Mouse (Mus musculus) hindbrain, embryonic 14.5 days (tissue): ENCODE data around the gene Cep97. TPM values are rescaled to one million over a fixed set of nuclear protein-coding genes. Genes with fewer than 3 reads are reported as not detected.

Source experiments
- ATAC-seq: fragments of 200-750 bp; cut with Nextera tagmentation; 2 replicates; pipeline ENCODE4 v1.8.0; 2017; ENCODE audit warnings: moderate number of reproducible peaks, mild to moderate bottlenecking, moderate TSS enrichment, moderate library complexity; ENCODE audit not compliant: low FRiP score
- DNase-seq: peaks from one replicate; pipeline ENCODE4 v3.0.0-alpha.2; 2015; ENCODE audit warnings: low spot score
- H3K27ac ChIP-seq: fragments of 300-500 bp; sonication (generic); 2 replicates; pipeline ENCODE4 v1.5.1; 2014; ENCODE audit warnings: mild to moderate bottlenecking, moderate library complexity
- H3K27me3 ChIP-seq: fragments of 300-500 bp; sonication (generic); 2 replicates; pipeline ENCODE4 v1.6.1; 2014; ENCODE audit warnings: mild to moderate bottlenecking, low read length, mixed read lengths; ENCODE audit not compliant: control insufficient read depth, insufficient read depth
- H3K36me3 ChIP-seq: fragments of 300-500 bp; sonication (generic); replicated peaks from 2 replicates; pipeline ENCODE4 v1.6.1; 2014; ENCODE audit not compliant: control insufficient read depth, insufficient read depth
- H3K4me1 ChIP-seq: fragments of 300-500 bp; sonication (generic); replicated peaks from 2 replicates; pipeline ENCODE4 v1.6.1; 2014; ENCODE audit warnings: antibody characterized with exemption, low read length, mixed read lengths; ENCODE audit not compliant: control insufficient read depth, insufficient read depth
- H3K4me2 ChIP-seq: fragments of 300-500 bp; sonication (generic); replicated peaks from 2 replicates; pipeline ENCODE4 v1.6.1; 2014; ENCODE audit warnings: mild to moderate bottlenecking, moderate library complexity
- H3K4me3 ChIP-seq: fragments of 300-500 bp; sonication (generic); replicated peaks from 2 replicates; pipeline ENCODE4 v1.5.1; 2014; ENCODE audit warnings: mild to moderate bottlenecking, low read length
- H3K9ac ChIP-seq: fragments of 300-500 bp; sonication (generic); 2 replicates; pipeline ENCODE4 v1.6.1; 2014
- H3K9me3 ChIP-seq: fragments of 300-500 bp; sonication (generic); 2 replicates; pipeline ENCODE4 v1.6.1; 2016; ENCODE audit warnings: low read length; ENCODE audit not compliant: control insufficient read depth
- WGBS: fragments of 180-500 bp; shearing (Covaris S2); extraction: QIAGEN DNeasy Blood & Tissue Kit; methylation state at CpG from one replicate; pipeline ENCODE4 v1.1.7; 2014; 5-methylcytosine and 5-hydroxymethylcytosine counted together
- polyA plus RNA-seq: library from polyadenylated mRNA; unstranded; fragments of >200 nt; fragmentation: Nextera tagmentation; extraction: Ambion mirVana; gene quantifications from 2 replicates; pipeline ENCODE4 v1.2.1, GENCODE M21; 2014

Gene Cep97
- polyA plus RNA-seq = 12.7 and 15.6 TPM in 2 replicates

DNA sequence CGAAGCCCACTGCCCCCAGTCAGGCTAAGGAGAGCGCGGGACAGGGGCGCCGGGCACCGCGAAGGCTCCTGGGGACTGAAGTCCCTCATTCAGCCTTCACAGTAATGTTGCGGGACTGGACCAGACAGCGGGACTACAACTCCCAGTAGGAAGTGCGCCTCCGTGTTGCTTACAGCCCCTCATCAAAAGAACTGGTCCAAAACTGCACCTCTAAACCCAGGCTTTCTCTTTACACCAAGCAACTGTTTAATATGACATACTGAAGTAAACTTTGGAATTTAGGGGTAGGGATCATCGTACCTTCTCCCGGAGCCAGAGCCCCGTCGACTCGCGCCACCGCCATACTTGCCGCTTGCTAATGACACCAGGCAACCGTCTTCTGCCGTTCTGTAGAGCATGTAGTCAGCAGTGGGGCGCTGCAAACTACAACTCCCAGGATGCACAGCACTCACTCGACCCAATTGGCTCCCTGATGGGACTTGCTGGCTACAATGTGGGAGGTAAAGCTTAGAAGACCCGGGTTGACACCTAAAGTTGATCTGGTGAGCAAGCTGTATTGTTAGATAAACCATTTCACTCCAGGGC lies at the start of gene Cep97:
TSS of gene Cep97 (minus strand) at position 403 of the 585 bp plus-strand sequence.
- Histone ChIP-seq H3K9me3 (no peaks in the 10 kb centered on the region), H3K4me1 (0 out of 2 replicates have a peak, but pooled peaks cover 3% of the 10 kb centered on the region), H3K9ac (peak within 1 kb of the TSS; percentile 63), H3K4me2 (peak within 1 kb of the TSS; percentile 55), H3K4me3 (peak within 1 kb of the TSS; percentile 63), H3K36me3 (no peaks in the 10 kb centered on the region; the same call in 1 of the 2 replicates), H3K27me3 (no peaks in the 10 kb centered on the region), H3K27ac (peak within 1 kb of the TSS; percentile 69)
- DNase-seq = peak; percentile 92
- ATAC-seq = peak; percentile 99
- under 1% methylated on average over 24 of the region's 24 CpGs for WGBS

DNA sequence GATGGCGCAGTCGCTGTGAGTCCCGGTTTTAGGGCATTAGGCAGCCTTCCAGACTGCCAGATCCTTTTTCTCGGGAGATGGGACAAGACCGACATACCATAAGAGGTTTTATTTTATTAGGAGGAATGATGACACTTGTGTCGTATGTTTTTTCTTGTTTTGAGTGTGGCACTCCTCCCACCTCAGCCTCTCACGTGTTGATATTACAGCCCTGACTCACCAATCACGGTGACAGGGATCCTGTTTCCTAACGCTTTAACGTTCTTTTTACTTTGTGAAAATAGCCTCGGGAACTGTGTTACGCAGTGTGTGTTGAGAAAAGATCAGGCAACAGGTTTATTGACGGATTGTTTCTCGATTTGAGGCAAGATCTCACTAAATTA lies 40.2 kb upstream of the Cep97 start:
- peak overlapping the region; percentile 92 for H3K9ac ChIP-seq
- WGBS = 11% methylated on average over 14 of the region's 14 CpGs
- ATAC-seq = peak; percentile 0; the same call in 1 of the 2 replicates

DNA sequence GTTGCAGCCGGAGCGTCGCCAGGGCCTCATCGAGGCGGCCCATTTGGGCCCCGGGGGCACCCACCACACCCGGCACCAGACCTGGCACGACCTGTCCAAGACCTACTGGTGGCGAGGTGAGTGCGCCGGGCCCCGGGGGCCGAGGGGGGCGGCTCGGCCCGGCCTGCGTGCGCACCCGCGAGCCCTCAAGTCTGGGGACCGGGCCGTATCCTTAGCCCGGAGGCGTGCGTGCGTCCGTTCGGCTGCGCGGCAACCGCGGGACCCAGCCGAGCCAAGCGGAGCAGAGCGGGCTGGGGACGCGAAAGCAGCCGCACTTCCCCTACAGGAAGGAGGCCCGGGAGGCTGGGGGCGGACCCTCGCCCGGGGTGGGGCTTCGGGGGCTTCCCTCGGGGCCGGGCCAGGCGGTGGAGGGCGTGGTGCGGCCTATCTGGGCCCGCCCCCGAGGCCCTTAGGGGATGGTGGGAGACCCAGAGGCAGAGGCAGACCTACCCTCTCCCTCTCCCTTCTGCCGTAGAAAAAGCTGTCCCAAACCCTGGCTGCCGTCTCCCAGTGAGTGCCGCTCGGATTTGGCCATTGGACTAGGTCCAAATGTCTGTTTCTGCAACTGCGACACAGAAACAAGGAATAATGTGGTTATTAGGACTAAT lies 39.7 kb upstream of the Cep97 start:
- peak; percentile 77 for DNase-seq
- 0% methylated on average over 52 of the region's 55 CpGs for WGBS
- peak overlapping the region; percentile 89 for H3K27ac ChIP-seq
- peak overlapping the region; percentile 69 for H3K4me2 ChIP-seq
- H3K27me3 ChIP-seq = no peaks in the 10 kb centered on the region
- H3K4me3 ChIP-seq = peak overlapping the region; percentile 100
- peaks cover 21% of the 10 kb centered on the region for H3K4me1 ChIP-seq
- ATAC-seq = peak; percentile 67
- peaks cover 35% of the 10 kb centered on the region for H3K36me3 ChIP-seq
- H3K9ac ChIP-seq = peak overlapping the region; percentile 92
- no peaks in the 10 kb centered on the region for H3K9me3 ChIP-seq

More for the DNA sequence above, 40.2 kb upstream of the Cep97 start:
- H3K27me3 ChIP-seq = no peaks in the 10 kb centered on the region
- peak overlapping the region; percentile 89; the same call in 1 of the 2 replicates for H3K27ac ChIP-seq
- no peak for DNase-seq
- H3K36me3 ChIP-seq = peaks cover 35% of the 10 kb centered on the region
- peak overlapping the region; percentile 69 for H3K4me2 ChIP-seq
- H3K9me3 ChIP-seq = no peaks in the 10 kb centered on the region
- H3K4me3 ChIP-seq = peak overlapping the region; percentile 100
- peaks cover 21% of the 10 kb centered on the region for H3K4me1 ChIP-seq

DNA sequence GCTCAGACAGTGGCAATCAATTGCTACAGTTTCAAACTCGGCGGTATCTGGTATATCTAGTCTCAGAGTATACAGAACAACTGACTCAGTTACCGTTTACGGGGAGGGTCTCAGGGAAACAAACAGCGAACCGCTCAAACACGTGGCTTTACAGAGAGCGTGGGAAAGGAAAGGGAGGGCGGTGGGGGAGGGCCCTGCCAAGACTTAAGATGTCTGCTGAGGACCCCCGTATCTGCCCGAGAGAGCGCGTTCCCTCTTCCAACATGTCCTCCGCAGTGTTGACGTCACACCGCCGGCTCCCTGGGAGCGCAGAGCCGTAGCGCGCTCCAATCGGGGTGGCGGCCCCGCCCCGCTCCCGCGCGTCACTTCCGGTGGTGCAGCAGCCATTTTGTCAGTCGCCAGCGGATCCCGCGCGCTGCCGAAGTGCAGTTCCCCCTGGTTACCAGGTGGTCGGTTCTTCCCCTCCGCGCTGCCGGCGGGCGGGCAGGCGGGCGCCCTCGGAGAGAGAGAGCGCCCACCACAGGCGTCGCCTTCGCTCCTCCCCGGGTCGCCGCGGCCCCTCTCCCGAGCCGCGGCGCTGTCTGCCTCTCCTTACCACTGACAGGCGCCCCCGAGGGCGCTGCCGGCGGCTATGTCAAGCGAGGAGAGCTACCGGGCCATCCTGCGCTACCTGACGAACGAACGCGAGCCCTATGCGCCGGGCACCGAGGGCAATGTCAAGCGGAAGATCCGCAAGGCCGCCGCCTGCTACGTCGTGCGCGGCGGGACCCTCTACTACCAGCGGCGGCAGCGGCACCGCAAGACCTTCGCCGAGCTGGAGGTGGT lies 39.0 kb upstream of the Cep97 start, which contains the start of gene Zbtb11:
TSS of gene Zbtb11 (plus strand) at position 453 of the 825 bp plus-strand sequence.
- peak within 1 kb of the TSS; percentile 92 for H3K9ac ChIP-seq
- ATAC-seq = peak; percentile 99
- H3K4me2 ChIP-seq = peak within 1 kb of the TSS; percentile 69
- H3K4me3 ChIP-seq = peak within 1 kb of the TSS; percentile 100
- H3K4me1 ChIP-seq = peaks cover 21% of the 10 kb centered on the region
- under 1% methylated on average over 73 of the region's 86 CpGs for WGBS
- DNase-seq = peak; percentile 100
- peaks cover 42% of the 10 kb centered on the region for H3K36me3 ChIP-seq
- no peaks in the 10 kb centered on the region for H3K9me3 ChIP-seq
- H3K27me3 ChIP-seq = no peaks in the 10 kb centered on the region
- H3K27ac ChIP-seq = peak within 1 kb of the TSS; percentile 89

DNA sequence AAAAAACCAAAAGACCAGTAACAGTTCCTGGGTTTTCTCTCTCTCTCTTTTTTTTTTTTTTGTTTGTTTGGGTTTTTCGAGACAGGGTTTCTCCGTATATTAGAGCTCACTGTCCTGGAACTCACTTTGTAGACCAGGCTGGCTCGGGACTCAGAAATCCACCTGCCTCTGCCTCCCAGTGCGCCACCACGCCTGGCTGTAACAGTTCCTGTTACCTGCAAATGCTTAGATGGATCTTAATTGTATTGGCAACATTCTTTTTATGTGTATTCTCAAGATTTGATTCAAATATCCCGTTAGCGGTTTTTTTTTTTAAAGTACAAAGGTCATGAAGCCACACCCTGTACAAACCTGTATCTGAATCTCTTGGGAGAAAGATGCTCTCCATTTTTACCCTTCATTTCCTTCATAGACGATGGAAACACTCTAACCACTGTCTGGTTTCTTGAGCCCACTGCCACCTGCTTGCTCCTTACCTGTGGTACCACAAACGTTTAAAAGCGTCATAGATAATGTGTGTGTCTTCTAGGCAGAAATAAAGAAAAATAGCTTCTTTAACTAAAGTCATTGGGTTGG lies 38.1 kb upstream of the Cep97 start:
- Histone ChIP-seq H3K4me1 (peaks cover 23% of the 10 kb centered on the region), H3K9ac (peak overlapping the region; percentile 46; the same call in 1 of the 2 replicates), H3K4me3 (peak overlapping the region; percentile 100), H3K9me3 (no peaks in the 10 kb centered on the region), H3K36me3 (peaks cover 44% of the 10 kb centered on the region), H3K27ac (peak overlapping the region; percentile 50), H3K27me3 (no peaks in the 10 kb centered on the region), H3K4me2 (peak overlapping the region; percentile 69)
- WGBS = 59% methylated on average over 10 of the region's 10 CpGs
- ATAC-seq (no peak), DNase-seq (no peak)

DNA sequence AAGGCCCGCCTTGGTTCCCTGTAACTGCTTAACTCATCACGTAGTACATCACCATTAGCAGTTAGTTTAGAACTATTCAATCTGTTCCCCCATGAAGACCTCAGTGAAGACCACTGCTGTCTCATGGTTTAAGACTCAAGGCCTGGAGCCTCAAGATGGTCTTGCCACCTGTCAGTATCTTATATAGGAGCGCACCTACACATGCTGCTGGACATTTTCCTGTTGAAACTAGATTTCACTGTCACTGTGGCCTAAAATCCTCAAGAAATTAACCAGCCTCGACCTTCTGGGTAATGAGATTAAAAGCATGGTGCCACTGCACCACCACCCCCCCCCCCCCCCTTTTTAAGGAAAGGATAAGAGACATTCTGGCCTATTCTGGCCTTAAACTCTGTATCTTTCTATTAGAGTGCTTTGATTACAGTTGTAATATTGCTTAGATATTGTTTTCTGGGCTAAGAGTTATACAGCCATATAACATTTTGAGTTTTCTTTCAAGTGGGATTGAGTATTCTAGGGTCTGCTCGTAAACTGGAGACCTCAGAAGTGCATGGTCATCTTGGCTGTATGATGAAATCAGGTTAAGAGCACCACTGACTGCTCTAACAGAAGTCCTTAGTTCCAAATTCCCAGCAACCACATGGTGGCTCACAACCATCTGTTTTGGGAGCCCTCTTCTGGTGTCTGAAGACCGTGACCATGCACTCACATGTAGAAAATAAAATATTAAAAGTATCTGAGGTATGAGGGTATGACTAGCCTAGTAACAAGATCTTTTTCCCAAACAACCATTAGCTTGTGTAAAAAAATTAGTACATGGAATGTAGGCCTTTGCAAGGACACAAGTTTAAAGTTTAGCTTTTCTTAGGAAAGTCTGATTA lies 37.3 kb upstream of the Cep97 start:
- Histone ChIP-seq H3K27me3 (no peaks in the 10 kb centered on the region), H3K9ac (no peak overlapping the region), H3K27ac (no peak overlapping the region), H3K4me3 (no peak overlapping the region), H3K4me1 (peaks cover 29% of the 10 kb centered on the region), H3K36me3 (peaks cover 48% of the 10 kb centered on the region), H3K4me2 (no peak overlapping the region), H3K9me3 (no peaks in the 10 kb centered on the region)
- 81% methylated on average over 6 of the region's 6 CpGs for WGBS
- ATAC-seq = no peak
- no peak for DNase-seq

DNA sequence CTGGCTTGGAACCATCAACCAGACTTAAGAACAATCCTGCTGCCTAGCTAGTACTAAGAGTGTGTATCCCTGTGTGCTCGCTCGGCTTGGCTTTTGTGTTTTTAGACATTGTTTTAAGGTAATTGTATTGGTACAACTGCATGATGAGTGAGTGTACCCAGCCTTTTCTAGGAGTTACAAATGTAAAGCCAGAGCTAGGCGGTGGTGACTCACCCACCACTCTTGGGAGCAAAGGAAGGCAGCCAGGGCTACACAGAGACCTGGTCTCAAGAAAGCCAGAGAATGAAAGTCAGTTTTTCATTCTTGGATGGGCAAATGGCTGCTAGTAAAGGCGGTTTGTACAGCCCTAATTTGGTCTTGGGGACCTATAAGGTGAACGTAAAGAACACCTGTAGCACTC lies 35.8 kb upstream of the Cep97 start:
- no peak for ATAC-seq
- WGBS = over 99% methylated on average over 5 of the region's 5 CpGs
- H3K36me3 ChIP-seq = peaks cover 48% of the 10 kb centered on the region

DNA sequence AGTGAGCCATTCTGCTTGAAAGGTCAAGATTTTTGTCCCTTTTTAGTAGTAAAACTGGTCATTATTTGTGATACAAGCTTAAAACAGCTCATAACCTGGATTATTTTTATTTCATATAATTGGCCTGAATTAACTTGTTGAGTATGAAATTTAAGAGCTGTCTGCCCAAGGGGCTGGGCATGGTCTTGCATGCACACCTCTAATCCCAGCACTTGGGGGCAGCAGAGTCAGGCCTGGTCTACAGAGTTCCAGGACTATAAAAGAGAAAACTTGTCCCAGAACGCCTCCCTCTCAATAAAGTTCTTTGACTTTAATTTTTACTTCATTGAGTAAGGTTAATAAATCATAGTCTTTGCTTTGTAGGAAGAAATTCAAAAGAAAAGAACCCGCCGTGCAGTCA lies 34.5 kb upstream of the Cep97 start:
- peaks cover 13% of the 10 kb centered on the region for H3K4me1 ChIP-seq
- DNase-seq (peak; percentile 55), ATAC-seq (no peak)
- H3K9me3 ChIP-seq = no peaks in the 10 kb centered on the region
- H3K27ac ChIP-seq = no peak overlapping the region
- H3K4me2 ChIP-seq = no peak overlapping the region
- H3K36me3 ChIP-seq = peaks cover 48% of the 10 kb centered on the region
- H3K27me3 ChIP-seq = no peaks in the 10 kb centered on the region
- no peak overlapping the region for H3K9ac ChIP-seq
- H3K4me3 ChIP-seq = no peak overlapping the region
- WGBS = 80% methylated on average over 3 of the region's 3 CpGs

More for the DNA sequence above, 35.8 kb upstream of the Cep97 start:
- DNase-seq = no peak
- Histone ChIP-seq H3K4me3 (no peak overlapping the region), H3K4me1 (peaks cover 19% of the 10 kb centered on the region), H3K4me2 (no peak overlapping the region), H3K9me3 (no peaks in the 10 kb centered on the region), H3K27me3 (no peaks in the 10 kb centered on the region), H3K27ac (no peak overlapping the region), H3K9ac (no peak overlapping the region)
